17 mouse cellular contexts compared by ENCODE assay signal in genomic region chr6:86595865-86596440, GRCm38 (mm10). TPM values are rescaled to one million over a fixed set of nuclear protein-coding genes. Genes with fewer than 3 reads are reported as not detected.
DNase-seq lines count a peak whose midpoint lies in the region; ATAC-seq and TF ChIP-seq lines count a peak whose summit lies in the region.
"Had no signal": no experiment of that assay in that cellular context is flagged by ENCODE, and none has a peak within 500 bp of the region (broad histone marks: within the 10 kb centered on the region; RNA-seq: fewer than 3 reads in every experiment).

No protein-coding gene starts in this region.

- 65% methylated on average over 17 of the region's 17 CpGs for WGBS in liver, embryonic 15.5 days (ENCODE audit: insufficient replicate concordance)
- whole genome bisulfite sequencing in intestine, embryonic 15.5 days = 62% methylated on average over 17 of the region's 17 CpGs
- 36% methylated on average over 17 of the region's 17 CpGs for WGBS in small intestine, adult 2 months

- peak; percentile 30; the same call in 1 of the 2 replicates for TF ChIP-seq POLR2A in small intestine, adult 2 months (IDR thresholded peaks at IDR 0.05; ENCODE audit: low read depth, low read length)

- H3K4me1 ChIP-seq in liver, embryonic 15.5 days (replicated peaks) = peaks cover 45% of the 10 kb centered on the region
- H3K4me1 ChIP-seq in intestine, embryonic 15.5 days (replicated peaks) = peaks cover 21% of the 10 kb centered on the region
- peaks cover 36% of the 10 kb centered on the region for H3K4me1 ChIP-seq in small intestine, adult 2 months (ENCODE audit: control insufficient read depth, insufficient read depth, insufficient read length, low read length)

- no peak for TF ChIP-seq CTCF in small intestine, adult 2 months (IDR thresholded peaks at IDR 0.05; ENCODE audit: extremely low read depth, insufficient read length, insufficient replicate concordance, low read depth, low read length)

- no peak for DNase-seq in liver
- DNase-seq in gastrocnemius, postnatal 10 days = no peak
- DNase-seq in adrenal gland, postnatal 14 days = no peak
- no peak for DNase-seq in right cerebral cortex, postnatal 25 days
- DNase-seq: adrenal gland, postnatal 25 days; cerebellum, adult 11-12 months; cerebellum, postnatal 25 days; embryo, embryonic 11 days; gastrocnemius, postnatal 25 days; liver, embryonic 13.5 days; thymus, adult 18-20 months had no signal

- H3K9ac ChIP-seq in liver, embryonic 15.5 days = no peak overlapping the region
- no peak overlapping the region for H3K9ac ChIP-seq in intestine, embryonic 15.5 days
- H3K9ac ChIP-seq: forebrain, embryonic 15.5 days; limb, embryonic 12.5 days had no signal

- H3K36me3 ChIP-seq in liver, embryonic 15.5 days (replicated peaks) = no peaks in the 10 kb centered on the region
- no peaks in the 10 kb centered on the region for H3K36me3 ChIP-seq in intestine, embryonic 15.5 days
- H3K36me3 ChIP-seq in small intestine, adult 2 months (ENCODE audit: control insufficient read depth, insufficient read depth, low read length) = no peaks in the 10 kb centered on the region
- H3K36me3 ChIP-seq: forebrain, embryonic 15.5 days; G1E; limb, embryonic 12.5 days; liver, embryonic 13.5 days had no signal

- H3K9me3 ChIP-seq in liver, embryonic 15.5 days (replicated peaks) = no peaks in the 10 kb centered on the region
- no peaks in the 10 kb centered on the region for H3K9me3 ChIP-seq in intestine, embryonic 15.5 days
- H3K9me3 ChIP-seq: forebrain, embryonic 15.5 days; G1E; liver, embryonic 13.5 days had no signal

- no peak overlapping the region for H3K27ac ChIP-seq in liver, embryonic 15.5 days (replicated peaks)
- peak overlapping the region; percentile 59; the same call in 1 of the 2 replicates for H3K27ac ChIP-seq in intestine, embryonic 15.5 days
- peak overlapping the region; percentile 100 for H3K27ac ChIP-seq in small intestine, adult 2 months (ENCODE audit: insufficient read depth, low read depth, low read length)
- H3K27ac ChIP-seq: forebrain, embryonic 15.5 days; limb, embryonic 12.5 days; liver, embryonic 13.5 days had no signal

- ATAC-seq in liver, embryonic 15.5 days (ENCODE audit: insufficient read depth) = no peak
- ATAC-seq in intestine, embryonic 15.5 days = peak; percentile 75
- ATAC-seq: forebrain, embryonic 15.5 days had no signal

- H3K4me3 ChIP-seq in liver, embryonic 15.5 days (replicated peaks) = no peak overlapping the region
- H3K4me3 ChIP-seq in intestine, embryonic 15.5 days (replicated peaks) = no peak overlapping the region
- peak overlapping the region; percentile 37 for H3K4me3 ChIP-seq in small intestine, adult 2 months (ENCODE audit: low read depth, low read length)
- H3K4me3 ChIP-seq: forebrain, embryonic 15.5 days; limb, embryonic 12.5 days had no signal

- peaks cover 14% of the 10 kb centered on the region; the same call in 1 of the 2 replicates for H3K27me3 ChIP-seq in liver, embryonic 15.5 days
- no peaks in the 10 kb centered on the region for H3K27me3 ChIP-seq in intestine, embryonic 15.5 days (replicated peaks)
- no peaks in the 10 kb centered on the region for H3K27me3 ChIP-seq in small intestine, adult 2 months (ENCODE audit: control insufficient read depth, insufficient read depth, low read length)
- H3K27me3 ChIP-seq: forebrain, embryonic 15.5 days; limb, embryonic 12.5 days had no signal

- peak overlapping the region; percentile 59; the same call in 1 of the 2 replicates for H3K4me2 ChIP-seq in liver, embryonic 15.5 days
- H3K4me2 ChIP-seq in intestine, embryonic 15.5 days (replicated peaks) = peak overlapping the region; percentile 43
- H3K4me2 ChIP-seq: forebrain, embryonic 15.5 days had no signal

RNA-seq across cellular contexts. Expression of gene Asprv1, which starts 32.0 kb away (rescaled TPM):
- 2.0 and 2.9 TPM in 2 replicates for polyA plus RNA-seq in liver, embryonic 15.5 days (2015; fragmentation: Nextera tagmentation; extraction: Ambion mirVana)
- 0.66 and 1.2 TPM in 2 replicates for polyA plus RNA-seq in intestine, embryonic 15.5 days (2015; fragmentation: Nextera tagmentation; extraction: Ambion mirVana)
- 0.20 and 0.23 TPM in 2 replicates for polyA plus RNA-seq in small intestine, adult 2 months (2012; rRNA removed)
- total RNA-seq in gastrocnemius, postnatal 10 days (2021) = under 1 TPM in 1 of 2 experiments, not detected in 1; 0.27 TPM
- total RNA-seq in adrenal gland, postnatal 14 days (2021) = 0.41 TPM in 1 of 2 replicates, not detected in the other
- total RNA-seq: adrenal gland, postnatal 25 days; gastrocnemius, postnatal 25 days had no signal
- polyA plus RNA-seq: G1E had no signal
